Mouse (Mus musculus) thymus, postnatal 10 days (tissue): Measurements from ENCODE around the gene Hist1h4f.
A peak's percentile ranks its signal among the peaks of the same experiment; 100 is the strongest.
"Not testable (repeated sequence)": the region's sequence is repeated elsewhere in the genome, so short reads cannot be mapped to it uniquely, and the experiment has no call there.

ENCODE experiments used
- DNase-seq, 2 experiments: peaks; one replicate each; pipeline ENCODE4 v3.0.0; 2021; ENCODE audit warnings: low spot score in 2 of 2

The Hist1h4f gene

DNA sequence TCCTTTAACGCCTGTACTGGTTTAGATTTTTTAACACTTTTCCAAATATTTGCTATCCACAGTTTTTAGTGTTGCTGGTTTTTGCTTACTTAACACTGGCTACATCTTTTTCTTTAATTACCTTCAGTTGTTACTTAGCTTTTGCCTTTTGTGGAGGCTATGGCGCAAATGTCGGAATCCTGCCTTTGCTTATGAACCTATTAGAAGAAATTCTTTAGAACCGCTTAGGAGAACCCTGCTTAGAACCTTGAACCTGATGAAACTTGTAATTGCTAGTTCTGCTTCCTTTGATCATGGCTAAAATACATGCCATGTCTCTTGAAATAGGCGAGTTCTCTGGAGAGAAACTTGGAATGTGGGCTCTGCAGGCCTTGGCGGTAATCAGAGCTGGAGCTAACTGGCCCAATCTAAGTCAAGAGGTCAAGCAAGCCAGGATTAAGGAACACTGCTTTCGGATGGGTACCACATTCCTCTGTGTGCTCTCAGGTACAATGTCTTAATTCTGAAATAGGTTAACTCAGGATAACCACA lies 25.0 kb upstream of the Hist1h4f start:
- DNase-seq = no peak

DNA sequence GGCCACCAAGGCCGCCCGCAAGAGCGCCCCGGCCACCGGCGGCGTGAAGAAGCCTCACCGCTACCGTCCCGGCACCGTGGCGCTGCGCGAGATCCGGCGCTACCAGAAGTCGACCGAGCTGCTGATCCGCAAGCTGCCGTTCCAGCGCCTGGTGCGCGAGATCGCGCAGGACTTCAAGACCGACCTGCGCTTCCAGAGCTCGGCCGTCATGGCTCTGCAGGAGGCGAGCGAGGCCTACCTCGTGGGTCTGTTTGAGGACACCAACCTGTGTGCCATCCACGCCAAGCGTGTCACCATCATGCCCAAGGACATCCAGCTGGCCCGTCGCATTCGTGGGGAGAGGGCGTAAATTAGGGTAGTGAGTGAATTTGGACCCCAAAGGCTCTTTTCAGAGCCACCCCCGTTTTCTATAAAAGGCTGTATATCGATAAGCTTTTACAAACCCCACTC lies 24.4 kb upstream of the Hist1h4f start:
- DNase-seq = not testable (repeated sequence)

DNA sequence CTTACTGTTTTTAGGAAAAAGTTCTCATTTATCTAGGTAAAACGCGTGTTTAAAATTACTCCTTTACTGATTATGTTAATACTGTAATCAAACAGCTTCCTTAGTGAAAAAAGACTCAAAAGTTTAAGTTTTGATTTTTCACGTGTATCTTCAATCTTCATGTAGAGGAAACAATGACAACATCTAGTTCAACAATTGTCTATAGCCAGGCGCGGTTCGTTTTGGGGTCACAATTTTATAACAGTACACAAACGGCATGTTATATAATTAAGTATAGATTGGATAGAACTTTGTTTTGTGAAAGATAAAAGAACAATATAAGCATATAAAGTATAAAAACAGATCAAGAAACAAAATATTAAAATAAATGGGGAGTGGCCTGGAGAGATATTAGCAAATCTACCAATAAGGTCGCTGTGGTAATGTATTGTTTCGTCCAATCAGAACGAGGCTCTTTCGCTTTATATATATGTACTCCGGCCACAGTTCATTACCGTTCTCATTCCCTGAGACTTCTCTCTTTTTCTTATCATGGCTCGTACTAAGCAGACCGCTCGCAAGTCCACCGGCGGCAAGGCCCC lies 23.9 kb upstream of the Hist1h4f start, which contains the start of gene Hist1h3d:
Gene Hist1h3d, plus strand, starts transcription at position 493 of the 581 bp plus-strand sequence.
- peak in 1 of 2 experiments; percentile 60 for DNase-seq

DNA sequence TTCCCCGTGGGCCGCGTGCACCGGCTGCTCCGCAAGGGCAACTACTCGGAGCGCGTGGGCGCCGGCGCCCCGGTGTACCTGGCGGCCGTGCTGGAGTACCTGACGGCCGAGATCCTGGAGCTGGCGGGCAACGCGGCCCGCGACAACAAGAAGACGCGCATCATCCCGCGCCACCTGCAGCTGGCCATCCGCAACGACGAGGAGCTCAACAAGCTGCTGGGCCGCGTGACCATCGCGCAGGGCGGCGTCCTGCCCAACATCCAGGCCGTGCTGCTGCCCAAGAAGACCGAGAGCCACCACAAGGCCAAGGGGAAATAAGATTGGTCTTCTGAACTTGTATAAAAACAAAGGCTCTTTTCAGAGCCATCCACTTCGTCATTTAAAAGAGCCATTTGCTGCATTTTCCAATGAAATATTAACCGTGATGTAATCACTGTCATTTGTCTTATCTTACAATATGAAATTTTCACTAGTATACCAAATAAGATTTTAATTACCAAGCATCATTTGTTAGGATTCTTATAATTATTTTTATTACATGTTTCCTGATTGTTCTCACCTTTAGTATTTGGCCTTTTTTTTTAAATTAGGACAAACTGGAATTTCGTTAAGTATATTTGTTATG lies 23.2 kb upstream of the Hist1h4f start:
- not testable (repeated sequence) for DNase-seq

DNA sequence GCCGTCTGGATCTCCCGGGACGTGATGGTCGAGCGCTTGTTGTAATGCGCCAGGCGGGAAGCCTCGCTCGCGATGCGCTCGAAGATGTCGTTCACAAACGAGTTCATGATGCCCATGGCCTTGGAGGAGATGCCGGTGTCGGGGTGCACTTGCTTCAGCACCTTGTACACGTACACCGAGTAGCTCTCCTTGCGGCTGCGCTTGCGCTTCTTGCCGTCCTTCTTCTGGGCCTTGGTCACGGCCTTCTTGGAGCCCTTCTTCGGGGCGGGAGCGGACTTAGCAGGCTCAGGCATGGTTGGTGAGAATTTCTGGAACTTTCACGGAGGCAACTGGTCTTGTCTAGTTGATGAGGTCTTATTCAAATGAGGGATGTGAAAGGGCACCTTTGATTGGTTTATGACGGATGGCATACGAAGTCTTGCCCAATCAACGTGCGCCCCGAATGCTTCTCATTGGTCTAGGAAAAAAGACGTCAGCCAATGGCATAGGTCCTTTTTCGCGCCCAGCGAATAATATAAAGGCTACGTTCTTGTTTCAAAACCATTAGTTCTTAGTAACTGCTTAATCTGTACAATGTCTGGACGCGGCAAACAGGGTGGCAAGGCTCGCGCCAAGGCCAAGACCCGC lies 22.6 kb upstream of the Hist1h4f start, which contains the start of the genes Hist1h2bf and Hist1h2ad:
Gene Hist1h2bf, minus strand, starts transcription at position 299 of the 627 bp plus-strand sequence.
Gene Hist1h2ad, plus strand, starts transcription at position 484 of the 627 bp plus-strand sequence.
- DNase-seq = peak; percentile 88 to 93

DNA sequence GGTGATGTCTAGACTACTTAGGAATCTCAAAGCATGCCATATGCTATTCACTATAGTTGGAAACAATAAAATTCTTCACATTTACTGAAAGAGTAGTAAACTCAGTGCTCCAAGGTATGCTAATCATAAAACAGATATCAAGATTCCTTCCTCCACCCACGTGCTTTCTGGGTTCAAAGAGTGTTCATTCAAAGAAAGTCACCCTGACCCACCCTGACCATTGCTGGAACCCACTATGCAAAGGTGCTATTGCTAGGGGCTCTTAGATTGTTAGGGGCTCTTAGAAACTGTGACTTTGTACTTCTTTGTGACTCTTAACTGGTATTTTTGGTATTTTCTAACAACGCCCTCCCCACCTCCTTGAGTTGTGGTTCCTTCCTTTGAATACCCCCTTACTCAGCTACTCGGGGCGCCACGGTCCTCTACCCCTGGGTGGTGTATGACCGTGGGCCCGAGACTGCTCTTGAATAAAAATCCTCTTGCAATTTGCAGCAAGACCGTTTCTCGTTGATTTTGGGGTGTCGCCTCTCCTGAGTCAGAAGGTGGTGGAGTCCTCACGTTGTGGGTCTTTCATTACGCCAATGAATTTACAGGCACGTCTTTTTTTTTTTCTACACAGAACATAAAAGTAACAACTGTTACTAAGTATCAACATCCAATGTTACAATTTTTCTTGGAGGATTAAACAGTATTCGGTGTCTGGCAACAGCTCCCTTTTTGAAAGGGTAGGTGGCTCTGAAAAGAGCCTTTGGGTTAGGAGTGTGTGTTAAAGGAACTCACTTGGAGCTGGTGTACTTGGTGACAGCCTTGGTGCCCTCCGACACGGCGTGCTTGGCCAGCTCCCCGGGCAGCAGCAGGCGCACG lies 21.8 kb upstream of the Hist1h4f start:
- not testable (repeated sequence) for DNase-seq

DNA sequence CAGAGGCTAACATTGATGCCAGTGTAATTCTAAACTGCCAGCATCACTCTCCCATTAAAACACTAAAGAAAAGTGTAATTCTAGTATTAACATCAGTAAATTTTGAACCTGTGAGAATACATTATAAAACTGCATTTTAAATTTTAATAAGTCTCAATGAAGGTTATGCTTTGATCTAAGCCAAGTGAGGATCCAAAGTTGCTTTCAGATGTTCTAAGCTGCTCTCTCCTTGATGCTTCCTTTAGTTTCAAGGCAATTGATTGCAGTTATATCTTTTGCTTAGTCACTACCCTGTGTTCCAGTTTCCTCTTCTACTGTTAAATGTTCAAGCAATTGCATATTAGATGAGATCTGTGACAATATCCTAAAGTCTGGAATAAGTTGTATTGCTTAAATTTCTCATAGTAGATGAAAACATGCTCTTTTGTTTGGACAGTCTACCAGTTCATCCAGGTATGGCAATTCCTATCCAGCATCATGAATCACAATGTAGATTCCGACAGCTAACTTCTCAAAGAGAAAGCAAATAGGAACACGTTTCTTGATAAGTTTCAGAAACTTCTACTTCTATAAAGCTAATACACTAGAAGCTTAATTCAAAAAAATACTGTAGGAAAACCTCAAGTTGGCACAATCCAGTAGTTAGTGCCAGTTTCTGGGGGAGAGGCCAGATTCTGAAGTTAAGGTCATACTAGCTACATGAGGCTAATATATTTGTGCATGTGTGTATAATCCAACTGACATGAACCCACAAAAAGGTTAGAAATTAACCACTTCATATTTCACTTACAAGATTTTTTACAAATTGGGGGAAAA lies 21.0 kb upstream of the Hist1h4f start:
- no peak for DNase-seq

DNA sequence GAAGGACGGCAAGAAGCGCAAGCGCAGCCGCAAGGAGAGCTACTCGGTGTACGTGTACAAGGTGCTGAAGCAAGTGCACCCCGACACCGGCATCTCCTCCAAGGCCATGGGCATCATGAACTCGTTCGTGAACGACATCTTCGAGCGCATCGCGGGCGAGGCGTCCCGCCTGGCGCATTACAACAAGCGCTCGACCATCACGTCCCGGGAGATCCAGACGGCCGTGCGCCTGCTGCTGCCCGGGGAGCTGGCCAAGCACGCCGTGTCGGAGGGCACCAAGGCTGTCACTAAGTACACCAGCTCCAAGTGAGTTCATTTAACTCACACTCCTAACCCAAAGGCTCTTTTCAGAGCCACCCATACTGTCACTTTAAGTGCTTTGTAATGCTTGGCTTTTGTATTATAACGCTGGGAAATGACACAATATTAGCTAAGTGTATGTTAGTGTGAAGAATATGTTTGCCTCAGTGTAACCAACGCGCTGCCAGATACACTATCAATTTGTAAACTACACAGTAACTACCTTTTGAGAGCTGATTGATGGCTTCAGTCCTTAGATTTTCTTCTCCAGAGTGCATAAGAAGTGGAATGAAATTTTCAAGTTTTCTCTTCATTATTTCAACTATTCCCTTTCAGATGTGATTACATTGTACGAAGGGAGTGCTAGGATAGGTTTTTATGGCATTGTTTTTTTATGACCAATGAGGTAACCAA lies 20.2 kb upstream of the Hist1h4f start:
- not testable (repeated sequence) for DNase-seq

DNA sequence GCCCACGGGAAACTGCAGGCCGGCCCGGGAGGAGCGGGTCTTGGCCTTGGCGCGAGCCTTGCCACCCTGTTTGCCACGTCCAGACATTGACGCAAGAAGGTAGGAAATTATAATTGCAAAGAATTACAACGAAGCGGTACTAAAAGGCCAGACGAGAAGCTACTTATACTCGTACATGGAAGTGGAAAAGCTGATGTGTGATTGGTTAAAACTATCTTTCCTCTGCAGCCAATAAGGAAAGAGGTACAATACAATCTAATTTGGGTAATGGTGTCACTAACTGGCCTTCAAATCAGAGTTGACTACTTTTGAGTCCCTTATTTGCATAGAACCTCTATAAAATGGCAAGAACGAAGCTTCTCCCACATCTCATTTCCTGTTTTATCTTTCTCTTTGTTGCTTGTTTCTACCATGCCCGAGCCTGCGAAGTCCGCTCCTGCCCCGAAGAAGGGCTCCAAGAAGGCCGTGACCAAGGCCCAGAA lies 19.6 kb upstream of the Hist1h4f start, which contains the start of the genes Hist1h2ae and Hist1h2bg:
Gene Hist1h2ae, minus strand, starts transcription at position 199 of the 482 bp plus-strand sequence.
Gene Hist1h2bg, plus strand, starts transcription at position 375 of the 482 bp plus-strand sequence.
- peak; percentile 76 to 78 for DNase-seq

DNA sequence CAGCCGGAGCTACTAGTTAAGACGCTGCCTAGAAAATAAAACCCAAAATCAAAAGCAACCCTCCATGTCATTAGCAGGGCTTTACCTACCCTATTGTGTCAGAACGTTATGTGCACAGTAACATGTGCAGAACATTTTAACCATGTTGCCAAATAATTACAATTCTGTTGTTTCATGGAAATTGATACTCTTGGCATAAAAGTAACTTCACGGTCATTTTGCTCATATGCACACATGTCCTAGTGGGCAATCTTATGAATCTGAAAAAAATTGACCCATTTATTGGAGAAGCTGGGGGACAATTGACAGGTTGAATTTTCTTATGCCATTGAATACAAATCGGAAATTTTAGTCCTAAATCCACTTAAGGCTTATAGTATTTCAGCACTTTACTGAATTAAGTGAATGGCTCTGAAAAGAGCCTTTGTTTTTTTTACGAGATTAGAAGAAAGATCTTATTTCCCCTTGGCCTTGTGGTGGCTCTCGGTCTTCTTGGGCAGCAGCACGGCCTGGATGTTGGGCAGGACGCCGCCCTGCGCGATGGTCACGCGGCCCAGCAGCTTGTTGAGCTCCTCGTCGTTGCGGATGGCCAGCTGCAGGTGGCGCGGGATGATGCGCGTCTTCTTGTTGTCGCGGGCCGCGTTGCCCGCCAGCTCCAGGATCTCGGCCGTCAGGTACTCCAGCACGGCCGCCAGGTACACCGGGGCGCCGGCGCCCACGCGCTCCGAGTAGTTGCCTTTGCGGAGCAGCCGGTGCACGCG lies 19.0 kb upstream of the Hist1h4f start:
- not testable (repeated sequence) for DNase-seq

DNA sequence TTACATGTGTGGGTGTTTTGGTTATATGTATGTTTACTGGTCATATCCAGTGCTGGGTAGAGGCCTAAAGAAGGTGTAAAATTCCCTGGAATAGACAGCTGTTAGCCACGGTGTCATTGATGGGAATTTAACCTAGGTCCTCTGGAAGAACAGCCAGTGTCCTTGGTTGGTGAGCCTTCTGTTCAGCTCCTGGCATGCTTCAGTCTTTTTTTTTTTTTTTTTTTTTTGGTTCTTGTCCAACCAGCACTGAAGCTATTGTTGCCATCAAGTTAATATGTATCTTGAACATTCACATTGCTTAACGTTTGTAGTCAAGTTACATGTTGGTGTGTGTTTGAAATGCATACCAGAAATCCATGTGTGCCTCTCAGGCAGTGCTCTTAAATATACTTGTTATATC lies 13.0 kb upstream of the Hist1h4f start:
- DNase-seq = no peak

DNA sequence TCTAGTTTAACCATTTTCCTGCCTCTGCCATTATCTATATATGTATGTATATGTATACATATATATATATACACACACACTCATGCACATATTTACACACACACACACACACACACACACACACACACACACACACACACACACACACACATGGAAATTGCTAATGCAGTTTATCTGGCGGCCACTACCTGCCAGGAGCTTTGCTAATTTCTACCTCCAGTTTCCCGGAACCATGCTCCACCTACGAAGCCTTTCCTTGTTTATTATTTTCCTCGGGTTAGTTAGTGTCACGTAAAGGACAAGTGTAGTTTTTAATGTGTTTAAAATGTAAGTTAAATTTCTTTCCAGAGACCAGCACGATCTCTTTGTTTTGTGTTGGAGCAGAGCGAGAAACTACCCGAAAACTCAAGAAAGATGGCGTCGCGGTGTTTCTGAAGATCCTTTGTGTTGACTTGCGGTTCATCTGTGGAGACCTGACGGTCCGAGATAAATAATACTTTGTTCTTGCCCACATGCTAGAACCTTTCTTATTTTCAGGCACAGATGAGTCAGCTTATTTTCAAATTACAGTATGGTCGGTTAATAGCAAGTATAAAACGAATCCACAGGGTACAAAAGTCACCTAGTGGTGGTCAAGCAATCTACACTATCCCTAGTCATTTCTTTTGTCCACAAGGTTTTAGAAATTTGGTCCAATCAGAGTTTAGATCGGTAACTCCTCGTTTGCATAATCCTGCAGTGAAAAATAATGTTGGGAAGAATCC lies 11.4 kb upstream of the Hist1h4f start:
- peak in 1 of 2 experiments; percentile 26 for DNase-seq

DNA sequence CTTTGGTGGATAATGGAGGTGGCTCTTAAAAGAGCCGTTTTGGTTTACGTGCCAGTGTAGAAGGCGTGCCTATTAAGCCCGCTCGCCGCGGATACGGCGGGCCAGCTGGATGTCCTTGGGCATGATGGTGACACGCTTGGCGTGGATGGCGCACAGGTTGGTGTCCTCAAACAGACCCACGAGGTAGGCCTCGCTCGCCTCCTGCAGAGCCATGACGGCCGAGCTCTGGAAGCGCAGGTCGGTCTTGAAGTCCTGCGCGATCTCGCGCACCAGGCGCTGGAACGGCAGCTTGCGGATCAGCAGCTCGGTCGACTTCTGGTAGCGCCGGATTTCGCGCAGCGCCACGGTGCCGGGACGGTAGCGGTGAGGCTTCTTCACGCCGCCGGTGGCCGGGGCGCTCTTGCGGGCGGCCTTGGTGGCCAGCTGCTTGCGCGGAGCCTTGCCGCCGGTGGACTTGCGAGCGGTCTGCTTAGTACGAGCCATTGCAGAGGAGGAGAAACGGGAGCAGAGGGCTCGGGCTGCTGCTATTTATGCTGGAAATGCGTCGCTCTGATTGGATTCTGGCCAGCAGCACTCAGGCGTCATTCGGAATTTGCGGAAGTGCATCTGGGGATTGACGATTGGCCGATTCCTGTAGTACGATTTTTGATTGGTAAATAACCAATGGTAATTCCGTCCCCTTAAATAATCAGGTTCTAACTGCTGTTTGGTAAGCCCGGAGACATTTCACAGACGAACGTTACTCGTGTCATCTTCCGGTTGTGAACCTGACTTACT lies 10.6 kb upstream of the Hist1h4f start, which contains the start of gene Hist1h3e:
Gene Hist1h3e, minus strand, starts transcription at position 487 of the 777 bp plus-strand sequence.
- DNase-seq = peak; percentile 89 to 90

DNA sequence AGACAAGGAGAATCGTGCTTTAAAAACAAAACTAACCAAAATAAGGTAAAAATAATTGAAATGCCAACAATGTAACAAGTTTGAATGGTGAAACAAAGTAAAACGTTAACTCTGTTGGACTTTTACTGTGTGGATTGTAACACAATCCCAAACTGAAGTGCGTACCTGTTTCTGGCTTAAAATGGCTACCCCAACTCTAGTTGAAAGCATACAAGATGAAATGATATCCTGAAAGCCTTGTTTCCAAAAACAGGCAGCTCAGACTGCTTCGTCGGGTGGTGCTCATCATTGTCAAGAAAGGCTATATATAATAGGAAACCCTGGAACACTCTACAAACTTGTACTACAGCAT lies 10.1 kb upstream of the Hist1h4f start:
- DNase-seq = not testable (repeated sequence)

DNA sequence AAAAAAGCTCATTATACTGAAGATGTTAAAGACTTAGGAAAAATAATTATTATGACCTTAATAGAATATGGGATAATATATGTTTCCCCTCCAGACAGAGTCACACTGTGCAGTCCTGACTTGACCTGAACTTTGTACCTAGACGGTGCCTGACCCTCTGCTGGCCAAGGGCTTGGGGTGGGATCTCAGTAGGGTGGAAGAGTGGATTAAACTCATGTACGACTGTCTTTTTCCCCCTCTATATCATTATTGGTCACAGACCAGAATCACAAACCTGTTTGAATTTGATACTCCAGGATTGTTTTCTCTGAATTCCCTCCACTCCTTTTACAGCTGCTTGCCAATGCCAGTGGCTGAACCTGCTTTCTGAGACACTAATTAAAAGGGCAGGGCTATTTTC lies 9.3 kb upstream of the Hist1h4f start:
- DNase-seq = not testable (repeated sequence)

DNA sequence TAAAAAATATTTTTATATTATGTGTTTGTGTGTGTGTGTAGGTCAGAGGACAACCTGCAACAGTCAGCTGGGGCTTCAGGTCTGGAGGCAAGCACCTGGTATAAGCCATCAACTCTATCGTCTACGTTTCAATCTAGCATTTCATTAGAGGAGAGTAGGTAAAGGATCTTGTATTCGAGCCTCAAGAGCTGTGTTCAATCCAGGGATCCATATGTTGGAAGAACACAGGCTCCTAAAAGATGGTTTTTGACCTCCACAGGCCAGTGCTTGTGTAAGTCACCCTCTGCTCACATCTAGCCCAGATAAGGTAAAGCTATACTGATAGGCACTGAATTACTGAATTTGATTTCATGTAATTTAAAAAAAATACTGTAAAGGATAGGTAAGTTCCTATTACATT lies 5.5 kb upstream of the Hist1h4f start:
- DNase-seq = no peak

DNA sequence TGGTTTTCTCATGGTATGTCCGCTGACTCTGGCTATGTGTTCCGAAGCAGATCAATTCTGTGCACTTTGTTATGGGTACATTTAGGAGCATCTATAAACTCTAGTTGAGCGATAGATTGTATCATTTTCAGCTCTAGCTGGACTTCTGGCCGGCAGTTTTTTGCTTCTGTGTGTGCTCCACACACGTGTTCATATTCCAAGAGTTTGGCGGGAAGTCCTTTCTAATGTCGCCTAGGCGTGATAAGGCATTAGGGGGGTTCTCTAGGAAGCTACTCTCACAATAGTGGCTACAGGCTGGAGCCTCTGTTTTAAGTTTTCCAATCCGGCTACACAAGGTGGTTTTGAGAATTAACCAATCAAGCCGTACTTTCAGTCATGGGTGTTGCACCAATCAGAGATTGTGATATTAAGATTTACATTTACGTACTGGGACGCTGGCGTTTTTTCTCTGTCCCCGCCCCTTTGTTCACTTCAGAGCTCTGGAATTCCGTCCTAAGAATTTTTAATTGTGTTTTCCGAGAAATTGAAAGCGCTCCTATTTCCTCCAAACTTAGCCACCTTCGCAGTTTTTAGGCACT lies 4.5 kb upstream of the Hist1h4f start:
- peak; percentile 68 to 75 for DNase-seq
